Mouse (Mus musculus): ENCODE results near the gene Dbndd2. TPM values are rescaled to one million over a fixed set of nuclear protein-coding genes. Genes with fewer than 3 reads are reported as not detected.
A peak's percentile ranks its signal among the peaks of the same experiment; 100 is the strongest.

Dbndd2 gene
- polyA plus RNA-seq (2014; fragmentation: Nextera tagmentation; extraction: Ambion mirVana) = 13.1 and 21.3 TPM in 2 replicates

- no peak; the same call in 1 of the 2 replicates for ATAC-seq (ENCODE audit: insufficient number of reproducible peaks, insufficient read depth, low FRiP score, low read depth)
- Histone ChIP-seq H3K4me3 (ENCODE audit: control insufficient read depth in 1 of 2, insufficient read depth in 1 of 2, low read depth in 1 of 2, low read length in 2 of 2) (peak within 1 kb of the TSS; percentile 79 to 88), H3K27ac (replicated peaks in 1 of 2; ENCODE audit: control insufficient read depth in 1 of 2, insufficient read depth in 1 of 2, low read depth in 2 of 2, low read length in 2 of 2) (peak within 1 kb of the TSS; percentile 17 to 59; a peak in 3 of 4 replicates), H3K36me3 (ENCODE audit: control insufficient read depth, insufficient read depth, low read length) (peaks cover 23% of the 10 kb centered on the region), H3K4me2 (ENCODE audit: low read length) (peak within 1 kb of the TSS; percentile 97), H3K9me3 (ENCODE audit: control insufficient read depth, low read length) (no peaks in the 10 kb centered on the region), H3K4me1 (ENCODE audit: control insufficient read depth in 2 of 2, insufficient read depth in 2 of 2, low read length in 2 of 2) (peaks cover 7 to 12% of the 10 kb centered on the region in 2 experiments), H3K27me3 (ENCODE audit: control insufficient read depth, insufficient read depth, low read length) (no peaks in the 10 kb centered on the region), H3K9ac (ENCODE audit: low read length) (peak within 1 kb of the TSS; percentile 83)
- WGBS = 3% methylated on average over 25 of the region's 26 CpGs
Measured at GRCm38 (mm10) chr2:164485681-164486257, at the start of gene Dbndd2. TSS of gene Dbndd2 (plus strand) at chr2:164486106.

- Histone ChIP-seq H3K9ac (ENCODE audit: low read length) (peak overlapping the region; percentile 18; the same call in 1 of the 2 replicates), H3K4me2 (ENCODE audit: low read length) (peak overlapping the region; percentile 2; the same call in 1 of the 2 replicates), H3K36me3 (ENCODE audit: control insufficient read depth, insufficient read depth, low read length) (no peaks in the 10 kb centered on the region), H3K4me3 (ENCODE audit: control insufficient read depth in 1 of 2, insufficient read depth in 1 of 2, low read depth in 1 of 2, low read length in 2 of 2) (no peak overlapping the region), H3K27ac (replicated peaks in 1 of 2; ENCODE audit: control insufficient read depth in 1 of 2, insufficient read depth in 1 of 2, low read depth in 2 of 2, low read length in 2 of 2) (peak overlapping the region in 1 of 2 experiments; percentile 48; a peak in 1 of 4 replicates), H3K9me3 (ENCODE audit: control insufficient read depth, low read length) (no peaks in the 10 kb centered on the region), H3K4me1 (ENCODE audit: control insufficient read depth in 2 of 2, insufficient read depth in 2 of 2, low read length in 2 of 2) (peaks cover 47 to 77% of the 10 kb centered on the region in 2 experiments), H3K27me3 (ENCODE audit: control insufficient read depth, insufficient read depth, low read length) (no peaks in the 10 kb centered on the region)
- 30% methylated on average over 8 of the region's 8 CpGs for WGBS
- no peak for ATAC-seq (ENCODE audit: insufficient number of reproducible peaks, insufficient read depth, low FRiP score, low read depth)
Measured at GRCm38 (mm10) chr2:164436215-164436913, 49.5 kb upstream of the Dbndd2 start.

- no peaks in the 10 kb centered on the region for H3K9me3 ChIP-seq (ENCODE audit: control insufficient read depth, low read length)
- peak overlapping the region; percentile 18; the same call in 1 of the 2 replicates for H3K9ac ChIP-seq (ENCODE audit: low read length)
- 0 out of 4 replicates have a peak overlapping the region, but pooled peaks of 1 of the 2 experiments have one; percentile 48 for H3K27ac ChIP-seq (replicated peaks in 1 of 2; ENCODE audit: control insufficient read depth in 1 of 2, insufficient read depth in 1 of 2, low read depth in 2 of 2, low read length in 2 of 2)
- 57% methylated on average over 3 of the region's 3 CpGs for WGBS
- H3K4me3 ChIP-seq (ENCODE audit: control insufficient read depth in 1 of 2, insufficient read depth in 1 of 2, low read depth in 1 of 2, low read length in 2 of 2) = no peak overlapping the region
- peak; percentile 36; the same call in 1 of the 2 replicates for ATAC-seq (ENCODE audit: insufficient number of reproducible peaks, insufficient read depth, low FRiP score, low read depth)
- H3K36me3 ChIP-seq (ENCODE audit: control insufficient read depth, insufficient read depth, low read length) = no peaks in the 10 kb centered on the region
- 0 out of 2 replicates have a peak overlapping the region, but pooled peaks have one; percentile 2 for H3K4me2 ChIP-seq (ENCODE audit: low read length)
- peaks cover 43 to 77% of the 10 kb centered on the region in 2 experiments for H3K4me1 ChIP-seq (ENCODE audit: control insufficient read depth in 2 of 2, insufficient read depth in 2 of 2, low read length in 2 of 2)
- H3K27me3 ChIP-seq (ENCODE audit: control insufficient read depth, insufficient read depth, low read length) = no peaks in the 10 kb centered on the region
Measured at GRCm38 (mm10) chr2:164436961-164437360, 48.9 kb upstream of the Dbndd2 start.

- Histone ChIP-seq H3K4me2 (ENCODE audit: low read length) (no peak overlapping the region), H3K4me1 (ENCODE audit: control insufficient read depth in 2 of 2, insufficient read depth in 2 of 2, low read length in 2 of 2) (peaks cover 38 to 75% of the 10 kb centered on the region in 2 experiments), H3K4me3 (ENCODE audit: control insufficient read depth in 1 of 2, insufficient read depth in 1 of 2, low read depth in 1 of 2, low read length in 2 of 2) (no peak overlapping the region), H3K27me3 (ENCODE audit: control insufficient read depth, insufficient read depth, low read length) (no peaks in the 10 kb centered on the region), H3K27ac (replicated peaks in 1 of 2; ENCODE audit: control insufficient read depth in 1 of 2, insufficient read depth in 1 of 2, low read depth in 2 of 2, low read length in 2 of 2) (no peak overlapping the region), H3K9ac (ENCODE audit: low read length) (no peak overlapping the region), H3K36me3 (ENCODE audit: control insufficient read depth, insufficient read depth, low read length) (no peaks in the 10 kb centered on the region), H3K9me3 (ENCODE audit: control insufficient read depth, low read length) (no peaks in the 10 kb centered on the region)
- WGBS = 68% methylated on average over 6 of the region's 6 CpGs
- no peak for ATAC-seq (ENCODE audit: insufficient number of reproducible peaks, insufficient read depth, low FRiP score, low read depth)
Measured at GRCm38 (mm10) chr2:164437710-164438109, 48.2 kb upstream of the Dbndd2 start.

GRCm38 (mm10) chr2:164438257-164438656 lies 47.6 kb upstream of the Dbndd2 start:
- no peaks in the 10 kb centered on the region for H3K9me3 ChIP-seq (ENCODE audit: control insufficient read depth, low read length)
- no peaks in the 10 kb centered on the region for H3K27me3 ChIP-seq (ENCODE audit: control insufficient read depth, insufficient read depth, low read length)
- H3K9ac ChIP-seq (ENCODE audit: low read length) = no peak overlapping the region
- no peak overlapping the region for H3K27ac ChIP-seq (replicated peaks in 1 of 2; ENCODE audit: control insufficient read depth in 1 of 2, insufficient read depth in 1 of 2, low read depth in 2 of 2, low read length in 2 of 2)
- no peak overlapping the region for H3K4me2 ChIP-seq (ENCODE audit: low read length)
- no peak for ATAC-seq (ENCODE audit: insufficient number of reproducible peaks, insufficient read depth, low FRiP score, low read depth)
- H3K36me3 ChIP-seq (ENCODE audit: control insufficient read depth, insufficient read depth, low read length) = no peaks in the 10 kb centered on the region
- no peak overlapping the region for H3K4me3 ChIP-seq (ENCODE audit: control insufficient read depth in 1 of 2, insufficient read depth in 1 of 2, low read depth in 1 of 2, low read length in 2 of 2)
- H3K4me1 ChIP-seq (ENCODE audit: control insufficient read depth in 2 of 2, insufficient read depth in 2 of 2, low read length in 2 of 2) = peaks cover 33 to 69% of the 10 kb centered on the region in 2 experiments
- WGBS = 64% methylated on average over 8 of the region's 8 CpGs

- no peak overlapping the region for H3K27ac ChIP-seq (replicated peaks in 1 of 2; ENCODE audit: control insufficient read depth in 1 of 2, insufficient read depth in 1 of 2, low read depth in 2 of 2, low read length in 2 of 2)
- H3K9me3 ChIP-seq (ENCODE audit: control insufficient read depth, low read length) = no peaks in the 10 kb centered on the region
- WGBS = 49% methylated on average over 3 of the region's 3 CpGs
- H3K4me1 ChIP-seq (ENCODE audit: control insufficient read depth in 2 of 2, insufficient read depth in 2 of 2, low read length in 2 of 2) = peaks cover 34 to 71% of the 10 kb centered on the region in 2 experiments
- no peaks in the 10 kb centered on the region for H3K36me3 ChIP-seq (ENCODE audit: control insufficient read depth, insufficient read depth, low read length)
- no peaks in the 10 kb centered on the region for H3K27me3 ChIP-seq (ENCODE audit: control insufficient read depth, insufficient read depth, low read length)
- no peak overlapping the region for H3K9ac ChIP-seq (ENCODE audit: low read length)
- H3K4me2 ChIP-seq (ENCODE audit: low read length) = no peak overlapping the region
- no peak overlapping the region for H3K4me3 ChIP-seq (ENCODE audit: control insufficient read depth in 1 of 2, insufficient read depth in 1 of 2, low read depth in 1 of 2, low read length in 2 of 2)
- no peak for ATAC-seq (ENCODE audit: insufficient number of reproducible peaks, insufficient read depth, low FRiP score, low read depth)
Measured at GRCm38 (mm10) chr2:164439001-164439421, 46.9 kb upstream of the Dbndd2 start.

- H3K9ac ChIP-seq (ENCODE audit: low read length) = no peak overlapping the region
- H3K4me3 ChIP-seq (ENCODE audit: control insufficient read depth in 1 of 2, insufficient read depth in 1 of 2, low read depth in 1 of 2, low read length in 2 of 2) = no peak overlapping the region
- H3K27me3 ChIP-seq (ENCODE audit: control insufficient read depth, insufficient read depth, low read length) = no peaks in the 10 kb centered on the region
- peaks cover 31 to 69% of the 10 kb centered on the region in 2 experiments for H3K4me1 ChIP-seq (ENCODE audit: control insufficient read depth in 2 of 2, insufficient read depth in 2 of 2, low read length in 2 of 2)
- 74% methylated on average over 5 of the region's 5 CpGs for WGBS
- H3K4me2 ChIP-seq (ENCODE audit: low read length) = no peak overlapping the region
- ATAC-seq (ENCODE audit: insufficient number of reproducible peaks, insufficient read depth, low FRiP score, low read depth) = no peak
- H3K9me3 ChIP-seq (ENCODE audit: control insufficient read depth, low read length) = no peaks in the 10 kb centered on the region
- H3K36me3 ChIP-seq (ENCODE audit: control insufficient read depth, insufficient read depth, low read length) = no peaks in the 10 kb centered on the region
- H3K27ac ChIP-seq (replicated peaks in 1 of 2; ENCODE audit: control insufficient read depth in 1 of 2, insufficient read depth in 1 of 2, low read depth in 2 of 2, low read length in 2 of 2) = no peak overlapping the region
Measured at GRCm38 (mm10) chr2:164440314-164440713, 45.6 kb upstream of the Dbndd2 start.

Data from heart, embryonic 14.5 days (tissue).